Mouse (Mus musculus) brain, adult 2 months (tissue): ENCODE measurements at regions not wholly inside any gene's neighbourhood (a gene's known extent, or its start where the extent isn't known, plus 50 kb on each side); places are given as distances from the start of the nearest gene placed in this dataset.

ENCODE experiments used
- DNase-seq: peaks from one replicate; pipeline ENCODE4 v3.0.0; 2011; ENCODE audit warnings: low read depth, low spot score

DNA sequence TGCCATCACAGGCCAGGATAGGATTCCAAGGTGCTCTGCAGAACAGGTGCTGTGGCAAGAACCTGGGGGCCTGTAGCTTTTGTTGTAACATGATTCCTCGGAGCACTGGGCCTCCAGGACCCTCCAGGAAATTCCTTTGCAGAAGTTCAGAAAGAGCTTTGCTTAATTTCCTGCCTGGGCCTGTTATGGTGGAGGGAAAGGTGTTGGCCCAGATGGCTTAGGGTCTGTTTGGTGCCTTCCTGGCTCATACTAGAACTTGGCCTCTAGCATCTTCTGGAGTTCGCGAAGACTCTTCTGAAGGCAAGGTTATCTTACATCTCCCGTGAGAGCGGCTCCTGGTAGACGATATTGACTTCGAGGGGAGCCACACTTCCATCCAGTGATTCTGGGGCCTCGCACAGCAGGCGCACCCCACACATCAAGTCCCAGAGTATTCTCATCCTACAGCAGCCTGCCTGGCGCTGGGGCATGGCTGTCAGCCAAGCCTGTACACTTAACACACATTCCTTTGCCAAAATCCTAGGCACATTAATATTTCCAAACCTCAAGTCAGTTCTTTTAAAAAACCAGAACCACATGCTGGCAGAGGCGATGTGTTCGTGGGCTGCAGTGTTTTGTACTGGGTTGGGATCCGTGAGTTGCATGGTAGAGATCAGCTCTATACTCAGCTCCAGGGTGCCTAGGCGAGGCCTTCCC is 54.5 kb upstream of the Cxcl14 start:
- peak; percentile 77 for DNase-seq

DNA sequence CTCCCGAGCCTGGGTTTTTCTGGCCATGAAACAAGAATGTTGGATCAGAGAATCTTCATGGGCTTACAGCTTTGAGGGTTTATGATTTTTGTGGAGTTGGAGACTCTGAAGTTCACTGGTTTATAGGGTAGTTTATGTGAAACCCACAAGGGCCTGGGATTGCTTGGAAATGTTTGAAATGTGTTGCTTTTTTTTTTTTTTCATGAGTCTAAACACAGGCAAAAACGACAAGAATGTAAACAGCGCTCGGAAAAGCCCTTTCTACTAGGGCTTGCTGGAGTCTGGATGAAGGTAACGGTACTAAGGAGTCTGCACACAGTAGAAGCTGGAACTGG is 55.0 kb upstream of the Cxcl14 start:
- no peak for DNase-seq

DNA sequence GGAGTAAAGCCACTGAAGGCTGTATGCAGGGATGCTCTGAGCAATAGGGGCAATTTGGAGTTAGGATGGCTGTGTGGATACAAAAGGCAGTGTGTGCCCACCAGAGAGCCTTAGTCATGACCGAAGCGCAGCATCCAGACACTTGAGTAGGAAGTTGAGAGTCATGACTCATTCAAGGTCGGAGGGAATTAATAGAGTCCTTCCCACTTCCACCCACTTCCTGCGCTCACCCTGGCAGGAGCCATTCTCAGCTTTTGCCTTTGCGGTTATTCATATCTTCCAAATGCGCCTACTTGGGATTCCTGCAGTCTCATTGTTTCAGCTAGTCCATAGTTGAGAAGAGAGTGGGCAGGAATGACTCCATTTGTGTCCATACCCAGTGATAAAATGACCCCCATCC is 56.1 kb upstream of the Cxcl14 start:
- DNase-seq, result peak; percentile 87

DNA sequence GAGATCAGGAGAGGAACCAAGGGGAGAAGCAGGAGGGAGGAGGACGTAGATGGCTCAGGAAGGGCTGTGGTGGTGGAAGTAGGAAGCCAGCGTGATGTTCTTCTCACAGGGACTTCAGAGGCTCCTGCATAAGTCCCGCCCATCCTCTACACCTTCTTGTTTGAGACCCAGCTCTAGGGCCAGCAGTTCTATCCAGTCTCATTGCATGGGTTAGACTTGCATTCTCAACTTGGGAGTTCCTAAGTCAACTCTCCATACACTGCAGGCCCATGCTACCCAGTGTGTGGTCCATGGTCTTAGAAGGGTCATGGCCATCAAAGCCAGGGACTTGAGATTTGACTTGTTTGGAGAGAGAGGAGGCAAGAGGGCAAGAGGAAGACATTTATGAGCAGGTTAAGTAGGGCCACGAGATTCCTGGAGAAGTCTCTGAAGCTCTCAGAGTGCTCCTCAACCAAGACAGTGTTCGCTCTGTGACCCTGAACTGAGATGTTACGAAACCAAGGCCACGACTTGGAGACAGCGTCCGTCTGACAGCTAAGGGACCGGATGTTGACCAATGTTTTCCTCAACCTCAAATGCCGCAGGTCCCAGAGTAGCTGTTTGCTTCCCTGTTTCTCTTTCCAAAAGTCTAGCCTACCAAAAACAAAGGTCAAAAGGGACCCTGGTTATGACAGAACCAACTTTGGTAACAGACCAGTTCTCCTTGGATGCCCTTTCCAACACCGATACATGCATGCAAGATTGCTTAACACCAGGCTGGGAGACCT is 56.7 kb upstream of the Cxcl14 start:
- DNase-seq, result no peak

DNA sequence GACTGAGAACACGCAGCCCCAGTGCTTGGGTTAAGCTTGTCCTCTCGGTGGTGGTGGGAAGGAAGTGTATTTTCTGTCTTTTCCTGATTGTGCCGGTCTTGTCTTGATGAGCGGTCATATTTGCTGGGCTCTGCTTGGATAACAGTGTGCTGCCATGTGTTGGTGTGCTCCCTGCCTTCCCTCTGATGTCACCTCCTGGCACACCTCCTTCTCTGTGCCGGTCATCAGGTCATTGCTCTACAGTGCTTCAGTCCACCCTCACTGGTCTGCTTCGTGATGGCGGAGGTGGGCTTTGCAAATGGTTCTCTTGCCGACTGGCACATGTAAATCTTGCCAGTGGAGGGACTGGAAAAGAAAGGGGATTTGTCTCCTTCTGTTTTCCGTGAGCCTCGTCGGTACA is 57.6 kb upstream of the Cxcl14 start:
- no peak for DNase-seq

DNA sequence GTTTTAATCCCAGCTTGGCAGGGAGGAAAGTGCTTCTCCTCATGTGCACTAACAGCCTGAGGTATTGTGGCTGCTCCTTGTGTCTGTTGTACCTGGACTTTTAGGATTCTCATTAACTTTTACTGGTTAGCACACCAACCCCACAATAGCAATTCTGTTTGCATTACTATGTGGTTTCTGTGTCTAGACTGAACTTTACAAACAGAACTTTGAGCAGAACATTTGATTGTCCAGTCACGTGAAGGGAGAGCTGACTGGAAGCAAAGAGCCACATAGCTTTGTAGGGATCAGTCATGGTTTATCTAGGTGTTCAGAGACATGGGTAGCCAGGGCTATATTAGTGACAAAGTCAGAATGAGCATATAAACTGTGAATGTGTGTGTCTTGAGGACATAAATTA is 58.3 kb upstream of the Cxcl14 start:
- no peak for DNase-seq

DNA sequence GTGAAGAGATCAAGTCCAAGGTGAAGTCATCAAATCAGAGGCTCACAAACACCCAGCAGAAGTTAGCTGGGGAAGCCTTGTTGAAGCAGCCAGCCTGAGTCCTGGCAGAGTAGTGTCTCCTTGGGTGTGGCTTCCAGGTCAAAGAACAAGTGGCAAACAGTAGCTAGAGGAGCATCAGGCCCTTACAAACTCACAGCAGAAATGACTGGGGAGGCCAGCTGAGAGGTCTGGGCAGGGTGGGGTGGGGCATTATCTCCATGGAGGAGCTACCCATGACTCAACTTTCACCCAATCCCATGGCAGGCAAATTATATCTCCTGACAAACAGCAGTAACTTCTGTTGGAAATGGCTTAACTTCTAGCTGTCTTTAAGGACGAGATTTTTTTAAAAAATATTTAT is 60.6 kb upstream of the Cxcl14 start:
- DNase-seq, result no peak

DNA sequence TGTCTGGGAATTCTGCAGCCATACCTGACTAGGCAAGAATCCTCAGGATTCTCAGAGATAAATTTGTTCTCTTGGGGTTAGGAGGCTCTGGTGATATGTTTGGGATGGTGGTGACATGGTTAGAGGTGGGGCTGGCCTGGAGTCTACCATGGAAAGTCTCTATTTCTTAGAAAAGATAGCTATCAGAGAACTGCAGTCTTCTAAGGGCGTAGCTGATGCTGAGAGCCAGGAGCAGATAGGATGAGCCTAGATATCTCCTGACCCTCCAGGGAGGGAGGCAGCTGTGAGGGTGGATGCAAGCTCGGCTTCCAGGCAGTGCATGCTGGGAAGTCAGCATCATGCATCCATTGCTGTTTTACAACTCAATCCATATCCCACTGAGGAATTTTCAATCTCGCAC is 61.6 kb upstream of the Cxcl14 start:
- DNase-seq, result no peak

DNA sequence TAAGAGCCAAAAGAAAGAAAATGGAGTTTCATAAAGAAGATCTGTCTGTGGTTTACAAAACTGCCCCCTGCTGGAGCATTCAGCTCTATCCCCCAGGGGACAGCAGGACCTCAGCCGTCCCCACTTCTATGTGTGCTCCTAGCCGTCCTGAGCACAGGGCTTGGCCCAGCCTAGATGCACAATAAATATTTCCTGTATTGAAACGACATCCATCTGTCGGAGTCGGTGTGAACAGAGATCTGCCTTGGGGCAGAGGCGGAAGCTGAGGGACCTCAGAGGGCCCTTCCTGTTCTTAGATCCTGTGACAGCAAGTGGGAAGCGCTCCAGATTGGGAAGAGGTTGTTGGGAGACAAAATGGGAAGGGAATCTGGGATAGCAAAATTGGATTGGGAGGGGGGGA is 62.5 kb upstream of the Cxcl14 start:
- no peak for DNase-seq

DNA sequence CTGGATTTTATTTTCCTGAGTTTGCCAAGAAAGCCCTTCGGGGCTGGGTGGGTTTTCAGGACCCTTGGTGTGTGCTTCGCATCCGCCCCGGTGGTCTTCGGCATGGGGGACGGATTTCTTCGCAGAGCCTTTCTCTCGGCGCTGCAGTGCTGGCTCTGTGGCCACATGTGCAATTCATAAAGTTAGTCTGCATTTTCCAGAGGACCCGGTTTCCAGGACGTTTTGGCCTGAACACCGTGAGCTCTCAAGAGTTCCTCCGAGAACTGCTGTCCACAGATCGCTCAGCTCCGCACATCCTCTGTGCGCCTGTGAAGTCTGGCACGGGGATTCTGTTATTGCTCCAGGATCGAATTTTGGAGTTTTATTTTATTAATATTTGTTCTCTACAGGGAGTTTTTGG is 63.2 kb upstream of the Cxcl14 start:
- DNase-seq, result no peak

DNA sequence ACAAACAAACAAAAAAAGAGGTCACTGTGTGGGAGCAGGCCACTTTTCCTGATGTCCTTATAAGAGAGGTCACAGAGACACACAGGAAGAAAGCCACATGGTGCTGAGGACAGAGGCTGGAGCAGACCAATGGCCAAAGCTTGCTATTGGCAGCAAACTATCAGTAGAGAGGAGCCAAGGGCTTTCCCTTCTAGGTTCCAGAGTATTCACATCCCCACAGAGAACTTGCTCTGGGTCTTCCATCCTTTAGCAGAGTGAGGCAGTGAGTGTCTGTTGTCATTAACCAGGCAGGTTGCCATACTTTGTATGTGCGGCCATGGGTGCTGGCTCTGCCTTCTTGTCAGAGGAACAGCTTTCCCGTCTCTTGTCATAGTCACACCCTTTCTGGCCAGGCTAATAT is 64.5 kb upstream of the Cxcl14 start:
- DNase-seq, result no peak

DNA sequence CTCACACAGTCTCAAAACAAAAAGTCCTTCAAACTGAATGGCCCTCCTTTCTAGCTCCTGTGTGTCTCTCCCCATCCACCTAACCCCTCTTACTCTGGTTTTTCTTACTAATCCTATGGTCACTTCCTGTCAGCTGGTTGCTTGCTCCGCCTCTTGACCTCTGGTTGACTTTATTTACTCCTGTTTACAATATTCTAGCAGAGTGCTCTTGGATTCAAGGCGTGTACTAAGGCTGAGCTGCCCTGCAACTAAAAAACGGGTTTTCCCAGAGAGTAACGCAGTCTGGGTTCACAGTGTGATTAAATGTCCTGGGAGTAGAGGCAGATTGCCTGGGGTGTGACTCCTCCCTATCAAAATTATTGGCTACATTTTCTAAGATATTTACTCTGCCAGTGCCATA is 64.2 kb upstream of the Gm3045 start:
- DNase-seq, result no peak

DNA sequence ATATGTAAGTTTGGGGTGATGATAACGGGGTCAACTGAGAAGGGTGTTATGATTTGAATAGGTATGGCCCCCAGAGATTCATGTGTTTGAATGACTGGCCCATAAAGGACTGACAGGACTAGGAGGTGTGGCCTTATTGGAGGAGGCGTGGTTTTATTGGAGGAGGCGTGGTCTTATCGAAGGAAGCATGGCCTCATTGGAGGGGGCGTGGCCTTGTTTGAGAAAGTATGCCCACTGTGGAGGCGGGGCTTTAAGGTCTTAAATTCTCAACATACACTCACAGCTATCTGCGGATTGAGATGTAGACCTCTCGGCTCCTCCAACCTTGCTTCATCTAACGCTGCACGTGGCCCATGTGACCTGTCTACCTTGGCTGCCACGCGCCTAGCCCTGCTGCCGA is 63.7 kb upstream of the Gm3045 start:
- no peak for DNase-seq

DNA sequence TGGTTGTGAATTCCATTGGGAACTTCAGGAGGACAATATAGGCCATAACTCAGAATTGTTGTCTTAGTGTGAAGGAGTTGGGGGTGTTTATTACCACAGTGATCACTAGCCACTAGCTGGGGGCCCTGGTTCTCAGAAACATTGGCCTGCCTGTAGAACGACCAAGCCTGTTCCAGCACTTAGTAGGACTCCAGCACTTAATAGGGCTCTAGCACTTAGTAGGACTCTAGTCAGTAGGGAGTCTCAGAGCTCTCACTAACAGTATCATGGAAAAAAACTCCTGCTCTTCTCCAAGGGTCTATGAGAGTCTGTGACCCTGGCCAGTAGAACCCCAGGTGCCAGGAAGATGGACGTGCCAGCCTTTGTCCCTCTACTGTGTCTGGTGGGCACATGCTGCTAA is 56.8 kb upstream of the Gm3045 start:
- no peak for DNase-seq

DNA sequence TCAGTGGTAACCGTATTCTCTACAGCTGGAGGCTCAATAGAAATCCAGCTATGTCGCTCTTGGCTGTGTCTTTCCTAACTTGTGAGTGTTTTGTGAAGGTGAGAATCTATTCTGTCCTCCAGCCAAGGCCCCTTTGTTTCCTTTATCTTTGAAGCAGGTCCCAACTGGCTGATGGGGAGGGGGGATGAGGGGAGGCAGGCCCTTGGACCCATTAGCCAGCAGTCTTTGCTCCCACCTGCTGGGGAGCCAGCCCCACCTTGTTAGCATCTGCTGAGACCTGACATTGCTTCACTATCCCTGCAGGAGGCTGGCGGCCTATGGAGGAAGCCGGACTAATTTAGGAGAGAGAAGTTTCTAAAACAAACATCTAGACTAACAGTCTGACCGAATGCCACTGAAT is 55.0 kb upstream of the Gm3045 start:
- no peak for DNase-seq

DNA sequence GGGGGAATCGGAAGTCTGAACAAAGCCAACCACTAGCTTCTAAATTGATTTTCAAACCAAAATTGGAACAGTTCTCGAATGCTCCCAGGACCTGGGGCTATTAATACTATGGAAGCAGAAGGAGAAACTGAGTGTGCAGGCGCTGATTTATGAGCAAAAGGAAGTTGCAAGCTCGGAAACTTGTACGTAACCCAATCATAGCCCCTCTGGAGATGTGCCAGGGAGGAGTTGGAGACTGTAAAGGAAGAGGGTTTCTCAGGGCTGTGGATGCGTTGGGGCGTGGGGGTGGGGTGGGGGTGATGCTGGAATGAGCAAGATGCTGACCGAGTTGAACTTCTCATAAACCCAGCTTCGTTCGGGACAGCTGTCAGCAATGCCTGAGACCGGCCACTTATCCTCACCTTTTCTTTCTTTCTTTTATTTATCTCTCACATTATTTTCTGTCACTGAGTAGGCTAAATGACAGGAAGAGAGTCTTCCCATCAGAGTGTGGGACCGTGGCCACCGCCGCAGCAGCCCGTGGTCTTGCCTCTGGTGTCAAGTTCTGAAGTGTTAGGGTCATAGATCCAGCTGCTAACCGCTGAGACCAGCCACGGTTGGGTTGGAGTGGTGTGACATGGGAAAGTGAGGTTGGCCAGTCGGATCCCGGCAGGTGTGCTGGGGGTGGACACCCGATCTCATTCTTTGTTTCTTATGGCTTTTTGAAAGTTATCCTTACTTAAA is 54.2 kb upstream of the Gm3045 start:
- no peak for DNase-seq

DNA sequence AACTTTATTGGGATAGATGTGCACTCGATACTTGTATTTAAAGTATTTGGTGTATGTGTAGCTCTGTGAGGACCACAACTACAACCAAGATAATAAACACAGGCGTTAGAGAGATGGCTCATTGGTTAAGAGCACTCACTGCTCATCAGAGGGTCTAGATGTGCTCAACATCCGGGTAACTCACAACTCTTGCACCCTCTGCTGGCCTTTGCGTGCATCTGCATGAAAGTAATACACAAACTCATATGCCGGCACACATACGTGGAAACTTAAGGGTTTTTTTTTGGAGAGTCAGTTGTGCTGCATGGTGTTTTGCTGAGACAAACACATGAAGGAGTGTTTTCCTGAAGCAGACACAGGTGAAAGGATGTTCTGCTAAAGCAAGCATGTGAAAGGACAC is 53.7 kb upstream of the Gm3045 start:
- no peak for DNase-seq
